Mouse (Mus musculus): ENCODE measurements around the gene Tfrc. TPM values are rescaled to one million over a fixed set of nuclear protein-coding genes. Genes with fewer than 3 reads are reported as not detected.

Gene Tfrc
- polyA plus RNA-seq, 1 experiment from 2014 or later = 14.6 TPM

GRCm38 (mm10) chr16:32672861-32673560, 64.3 kb downstream of the Tfrc start:
- no peak overlapping the region for H3K4me3 ChIP-seq (ENCODE audit: low read depth, low read length)
- TF ChIP-seq CTCF (IDR thresholded peaks at IDR 0.05) (no peak), EP300 (IDR thresholded peaks at IDR 0.05) (peak; percentile 25; the same call in 1 of the 2 replicates)
- 0 out of 2 replicates have a peak, but pooled peaks cover 5% of the 10 kb centered on the region for H3K4me1 ChIP-seq (ENCODE audit: insufficient read depth, low read depth, low read length)
- H3K36me3 ChIP-seq (ENCODE audit: insufficient read depth, low read length) = peaks cover 18% of the 10 kb centered on the region; the same call in 1 of the 2 replicates
- H3K9ac ChIP-seq (replicated peaks; ENCODE audit: low read depth) = no peak overlapping the region
- H3K27me3 ChIP-seq (replicated peaks; ENCODE audit: insufficient read depth, low read length) = no peaks in the 10 kb centered on the region
- WGBS = 62% methylated on average over 13 of the region's 13 CpGs
- 0 out of 2 replicates have a peak overlapping the region, but pooled peaks have one; percentile 15 for H3K27ac ChIP-seq (ENCODE audit: low read length)
- H3K4me2 ChIP-seq (replicated peaks; ENCODE audit: low read depth, low read length) = no peak overlapping the region
- peak; percentile 63 for DNase-seq (ENCODE audit: low spot score)
- peak; percentile 67 for ATAC-seq
- no peaks in the 10 kb centered on the region for H3K9me3 ChIP-seq (ENCODE audit: low read length)

- Histone ChIP-seq H3K4me1 (ENCODE audit: insufficient read depth, low read depth, low read length) (0 out of 2 replicates have a peak, but pooled peaks cover 5% of the 10 kb centered on the region), H3K4me3 (ENCODE audit: low read depth, low read length) (no peak overlapping the region), H3K27me3 (replicated peaks; ENCODE audit: insufficient read depth, low read length) (no peaks in the 10 kb centered on the region), H3K9ac (replicated peaks; ENCODE audit: low read depth) (no peak overlapping the region), H3K36me3 (ENCODE audit: insufficient read depth, low read length) (peaks cover 18% of the 10 kb centered on the region; the same call in 1 of the 2 replicates), H3K4me2 (replicated peaks; ENCODE audit: low read depth, low read length) (no peak overlapping the region), H3K9me3 (ENCODE audit: low read length) (no peaks in the 10 kb centered on the region), H3K27ac (ENCODE audit: low read length) (0 out of 2 replicates have a peak overlapping the region, but pooled peaks have one; percentile 32)
- ATAC-seq = peak; percentile 11; the same call in 1 of the 2 replicates
- 82% methylated on average over 17 of the region's 17 CpGs for whole genome bisulfite sequencing
- no peak for DNase-seq (ENCODE audit: low spot score)
- TF ChIP-seq EP300 (IDR thresholded peaks at IDR 0.05) (no peak), CTCF (IDR thresholded peaks at IDR 0.05) (no peak)
Observed at GRCm38 (mm10) chr16:32674121-32674740, 65.5 kb downstream of the Tfrc start.

- Histone ChIP-seq H3K36me3 (ENCODE audit: insufficient read depth, low read length) (peaks cover 8% of the 10 kb centered on the region; the same call in 1 of the 2 replicates), H3K9ac (replicated peaks; ENCODE audit: low read depth) (no peak overlapping the region), H3K4me1 (ENCODE audit: insufficient read depth, low read depth, low read length) (0 out of 2 replicates have a peak, but pooled peaks cover 5% of the 10 kb centered on the region), H3K27me3 (replicated peaks; ENCODE audit: insufficient read depth, low read length) (no peaks in the 10 kb centered on the region), H3K9me3 (ENCODE audit: low read length) (no peaks in the 10 kb centered on the region), H3K4me2 (replicated peaks; ENCODE audit: low read depth, low read length) (no peak overlapping the region), H3K4me3 (ENCODE audit: low read depth, low read length) (no peak overlapping the region), H3K27ac (ENCODE audit: low read length) (no peak overlapping the region)
- 76% methylated on average over 7 of the region's 10 CpGs for WGBS
- ATAC-seq (no peak), DNase-seq (ENCODE audit: low spot score) (no peak)
- TF ChIP-seq EP300 (IDR thresholded peaks at IDR 0.05) (no peak), CTCF (IDR thresholded peaks at IDR 0.05) (no peak)
Observed at GRCm38 (mm10) chr16:32677040-32677700, 68.5 kb downstream of the Tfrc start.

- ATAC-seq (no peak), DNase-seq (ENCODE audit: low spot score) (no peak)
- H3K4me1 ChIP-seq (ENCODE audit: insufficient read depth, low read depth, low read length) = no peaks in the 10 kb centered on the region
- peaks cover 8% of the 10 kb centered on the region; the same call in 1 of the 2 replicates for H3K36me3 ChIP-seq (ENCODE audit: insufficient read depth, low read length)
- no peak overlapping the region for H3K9ac ChIP-seq (replicated peaks; ENCODE audit: low read depth)
- TF ChIP-seq CTCF (IDR thresholded peaks at IDR 0.05) (no peak), EP300 (IDR thresholded peaks at IDR 0.05) (no peak)
- no peaks in the 10 kb centered on the region for H3K27me3 ChIP-seq (replicated peaks; ENCODE audit: insufficient read depth, low read length)
- no peak overlapping the region for H3K4me2 ChIP-seq (replicated peaks; ENCODE audit: low read depth, low read length)
- no peak overlapping the region for H3K4me3 ChIP-seq (ENCODE audit: low read depth, low read length)
- H3K27ac ChIP-seq (ENCODE audit: low read length) = no peak overlapping the region
- no peaks in the 10 kb centered on the region for H3K9me3 ChIP-seq (ENCODE audit: low read length)
- WGBS = 69% methylated on average over 12 of the region's 14 CpGs
Observed at GRCm38 (mm10) chr16:32677903-32678302, 69.2 kb downstream of the Tfrc start.

GRCm38 (mm10) chr16:32678812-32679211, 70.1 kb downstream of the Tfrc start:
- TF ChIP-seq EP300 (IDR thresholded peaks at IDR 0.05) = no peak
- TF ChIP-seq CTCF (IDR thresholded peaks at IDR 0.05) = no peak
- H3K4me1 ChIP-seq (ENCODE audit: insufficient read depth, low read depth, low read length) = 0 out of 2 replicates have a peak, but pooled peaks cover 2% of the 10 kb centered on the region
- no peaks in the 10 kb centered on the region for H3K27me3 ChIP-seq (replicated peaks; ENCODE audit: insufficient read depth, low read length)
- no peak overlapping the region for H3K4me2 ChIP-seq (replicated peaks; ENCODE audit: low read depth, low read length)
- H3K36me3 ChIP-seq (ENCODE audit: insufficient read depth, low read length) = peaks cover 8% of the 10 kb centered on the region; the same call in 1 of the 2 replicates
- WGBS = 78% methylated on average over 14 of the region's 14 CpGs
- H3K9me3 ChIP-seq (ENCODE audit: low read length) = no peaks in the 10 kb centered on the region
- ATAC-seq (no peak), DNase-seq (ENCODE audit: low spot score) (no peak)
- H3K9ac ChIP-seq (replicated peaks; ENCODE audit: low read depth) = no peak overlapping the region
- H3K27ac ChIP-seq (ENCODE audit: low read length) = no peak overlapping the region
- no peak overlapping the region for H3K4me3 ChIP-seq (ENCODE audit: low read depth, low read length)

GRCm38 (mm10) chr16:32679976-32680375, 71.3 kb downstream of the Tfrc start:
- Histone ChIP-seq H3K4me3 (ENCODE audit: low read depth, low read length) (no peak overlapping the region), H3K4me1 (ENCODE audit: insufficient read depth, low read depth, low read length) (0 out of 2 replicates have a peak, but pooled peaks cover 2% of the 10 kb centered on the region), H3K27ac (ENCODE audit: low read length) (no peak overlapping the region), H3K27me3 (replicated peaks; ENCODE audit: insufficient read depth, low read length) (no peaks in the 10 kb centered on the region), H3K9ac (replicated peaks; ENCODE audit: low read depth) (no peak overlapping the region), H3K9me3 (ENCODE audit: low read length) (no peaks in the 10 kb centered on the region), H3K4me2 (replicated peaks; ENCODE audit: low read depth, low read length) (no peak overlapping the region), H3K36me3 (ENCODE audit: insufficient read depth, low read length) (peaks cover 8% of the 10 kb centered on the region; the same call in 1 of the 2 replicates)
- no peak for DNase-seq (ENCODE audit: low spot score)
- no peak for ATAC-seq
- 89% methylated on average over 16 of the region's 16 CpGs for WGBS
- TF ChIP-seq CTCF (IDR thresholded peaks at IDR 0.05) (no peak), EP300 (IDR thresholded peaks at IDR 0.05) (no peak)
